Mouse (Mus musculus) stomach, embryonic 16.5 days (tissue): ENCODE data around the gene Vmn2r70. TPM values are rescaled to one million over a fixed set of nuclear protein-coding genes. Genes with fewer than 3 reads are reported as not detected.

Experiments
- ATAC-seq: fragments of 200-750 bp; cut with Nextera tagmentation; 2 replicates; pipeline ENCODE4 v1.8.0; 2017; ENCODE audit warnings: moderate number of reproducible peaks, moderate TSS enrichment; ENCODE audit not compliant: insufficient read depth, low FRiP score
- H3K27ac ChIP-seq: fragments of 300-500 bp; sonication (generic); 2 replicates; pipeline ENCODE4 v1.5.1; 2014; ENCODE audit warnings: low read length
- H3K27me3 ChIP-seq: fragments of 300-500 bp; sonication (generic); 2 replicates; pipeline ENCODE4 v1.6.1; 2014; ENCODE audit warnings: low read length, control low read depth, mixed read lengths; ENCODE audit not compliant: control insufficient read depth, insufficient read depth
- H3K36me3 ChIP-seq: fragments of 300-500 bp; sonication (generic); 2 replicates; pipeline ENCODE4 v1.6.1; 2014; ENCODE audit warnings: low read length; ENCODE audit not compliant: control insufficient read depth, insufficient read depth
- H3K4me1 ChIP-seq: fragments of 300-500 bp; sonication (generic); 2 replicates; pipeline ENCODE4 v1.6.1; 2014; ENCODE audit warnings: low read length, control low read depth, mixed read lengths; ENCODE audit not compliant: control insufficient read depth, insufficient read depth
- H3K4me2 ChIP-seq: fragments of 300-500 bp; sonication (generic); 2 replicates; pipeline ENCODE4 v1.6.1; 2014; ENCODE audit warnings: low read depth, low read length, mixed read lengths
- H3K4me3 ChIP-seq: fragments of 300-500 bp; sonication (generic); replicated peaks from 2 replicates; pipeline ENCODE4 v1.5.1; 2014; ENCODE audit warnings: mild to moderate bottlenecking, low read length
- H3K9ac ChIP-seq: fragments of 300-500 bp; sonication (generic); 2 replicates; pipeline ENCODE4 v1.6.1; 2014; ENCODE audit warnings: low read length
- H3K9me3 ChIP-seq: fragments of 300-500 bp; sonication (generic); replicated peaks from 2 replicates; pipeline ENCODE4 v1.6.1; 2016; ENCODE audit warnings: low read length, control low read depth; ENCODE audit not compliant: control insufficient read depth
- WGBS: fragments of 180-500 bp; shearing (Covaris S2); extraction: QIAGEN DNeasy Blood & Tissue Kit; methylation state at CpG from one replicate; pipeline ENCODE4 v1.1.7; 2014; 5-methylcytosine and 5-hydroxymethylcytosine counted together
- polyA plus RNA-seq: library from polyadenylated mRNA; unstranded; fragments of >200 nt; fragmentation: Nextera tagmentation; extraction: Ambion mirVana; gene quantifications from 2 replicates; pipeline ENCODE4 v1.2.1, GENCODE M21; 2015

The Vmn2r70 gene
- not detected in 2 replicates for polyA plus RNA-seq

DNA sequence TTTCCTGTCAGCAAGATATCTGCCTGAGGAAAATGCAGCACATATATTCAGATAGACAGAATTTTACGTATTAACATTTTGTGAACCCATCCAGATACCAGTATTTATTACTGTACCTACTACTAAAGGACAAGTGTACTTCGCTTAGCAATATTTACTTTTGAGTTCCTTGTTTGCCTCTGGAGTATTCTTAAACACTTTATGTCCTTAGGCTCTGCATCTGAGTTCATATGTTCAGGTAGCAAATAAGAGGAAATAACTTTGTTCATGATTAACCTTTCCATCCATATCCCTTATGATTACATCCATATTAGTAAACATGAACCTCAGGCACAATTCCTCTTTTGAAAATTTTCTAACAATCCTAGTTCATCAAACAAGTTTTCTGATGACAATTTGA is at the start of gene Vmn2r70:
Gene Vmn2r70 (minus strand): TSS at position 101 of the 400 bp plus-strand sequence.
- Histone ChIP-seq H3K4me2 (no peak within 1 kb of the TSS), H3K9ac (no peak within 1 kb of the TSS), H3K4me1 (no peaks in the 10 kb centered on the region), H3K4me3 (no peak within 1 kb of the TSS), H3K27ac (no peak within 1 kb of the TSS), H3K9me3 (no peaks in the 10 kb centered on the region), H3K36me3 (no peaks in the 10 kb centered on the region), H3K27me3 (no peaks in the 10 kb centered on the region)
- no peak for ATAC-seq
- 70% methylated on average over 2 of the region's 2 CpGs for whole genome bisulfite sequencing

GRCm38 (mm10) chr7:85562787-85563186 is 6.2 kb downstream of the Vmn2r70 start, which contains the start of gene Vmn2r71:
Vmn2r71 (plus strand) TSS chr7:85563087.
- WGBS = 82% methylated on average over 5 of the region's 5 CpGs
- no peak for ATAC-seq
- H3K27ac ChIP-seq = no peak within 1 kb of the TSS
- H3K27me3 ChIP-seq = no peaks in the 10 kb centered on the region
- H3K9ac ChIP-seq = no peak within 1 kb of the TSS
- H3K4me1 ChIP-seq = no peaks in the 10 kb centered on the region
- H3K4me3 ChIP-seq = no peak within 1 kb of the TSS
- no peaks in the 10 kb centered on the region for H3K9me3 ChIP-seq
- H3K36me3 ChIP-seq = no peaks in the 10 kb centered on the region
- no peak within 1 kb of the TSS for H3K4me2 ChIP-seq

GRCm38 (mm10) chr7:85543118-85543517 is 25.9 kb downstream of the Vmn2r70 start:
- Histone ChIP-seq H3K4me1 (no peaks in the 10 kb centered on the region), H3K27ac (no peak overlapping the region), H3K4me3 (no peak overlapping the region), H3K9me3 (peaks cover 11% of the 10 kb centered on the region), H3K36me3 (no peaks in the 10 kb centered on the region), H3K27me3 (no peaks in the 10 kb centered on the region), H3K4me2 (no peak overlapping the region), H3K9ac (no peak overlapping the region)
- 65% methylated on average over 2 of the region's 2 CpGs for WGBS
- ATAC-seq = no peak

- no peak overlapping the region for H3K4me2 ChIP-seq
- no peak overlapping the region for H3K27ac ChIP-seq
- H3K9me3 ChIP-seq = peaks cover 11% of the 10 kb centered on the region
- H3K4me1 ChIP-seq = no peaks in the 10 kb centered on the region
- H3K9ac ChIP-seq = no peak overlapping the region
- 80% methylated on average over 2 of the region's 2 CpGs for WGBS
- no peak for ATAC-seq
- no peaks in the 10 kb centered on the region for H3K36me3 ChIP-seq
- H3K4me3 ChIP-seq = no peak overlapping the region
- H3K27me3 ChIP-seq = no peaks in the 10 kb centered on the region
Observed at GRCm38 (mm10) chr7:85542108-85542507, 26.9 kb downstream of the Vmn2r70 start.

Other genes with a start within 250 kb of the Vmn2r70 start
- not detected in 2 replicates for gene Vmn2r69, start 153.3 kb downstream of the Vmn2r70 start, polyA plus RNA-seq
- gene Vmn2r71, start 6.1 kb downstream of the Vmn2r70 start, polyA plus RNA-seq = not detected in 2 replicates
- gene Vmn2r72, start 185.9 kb upstream of the Vmn2r70 start, polyA plus RNA-seq = not detected in 2 replicates